Mouse (Mus musculus) layer of hippocampus, postnatal 14 days (tissue): ENCODE measurements around the gene Armh2. TPM values are rescaled to one million over a fixed set of nuclear protein-coding genes. Genes with fewer than 3 reads are reported as not detected.
"Not testable (repeated sequence)": the region's sequence is repeated elsewhere in the genome, so short reads cannot be mapped to it uniquely, and the experiment has no call there.

Source experiments
- DNase-seq, 2 experiments: peaks; one replicate each; pipeline ENCODE4 v3.0.0; 2021 to 2022; ENCODE audit warnings: low spot score in 2 of 2, mixed read lengths in 1 of 2
- total RNA-seq, 2 experiments: library from RNA; stranded (reverse); gene quantifications; 2 replicates each; pipeline ENCODE4 v1.2.3; 2021

Armh2 gene
- total RNA-seq, 2 experiments from 2014 or later = not detected

DNA sequence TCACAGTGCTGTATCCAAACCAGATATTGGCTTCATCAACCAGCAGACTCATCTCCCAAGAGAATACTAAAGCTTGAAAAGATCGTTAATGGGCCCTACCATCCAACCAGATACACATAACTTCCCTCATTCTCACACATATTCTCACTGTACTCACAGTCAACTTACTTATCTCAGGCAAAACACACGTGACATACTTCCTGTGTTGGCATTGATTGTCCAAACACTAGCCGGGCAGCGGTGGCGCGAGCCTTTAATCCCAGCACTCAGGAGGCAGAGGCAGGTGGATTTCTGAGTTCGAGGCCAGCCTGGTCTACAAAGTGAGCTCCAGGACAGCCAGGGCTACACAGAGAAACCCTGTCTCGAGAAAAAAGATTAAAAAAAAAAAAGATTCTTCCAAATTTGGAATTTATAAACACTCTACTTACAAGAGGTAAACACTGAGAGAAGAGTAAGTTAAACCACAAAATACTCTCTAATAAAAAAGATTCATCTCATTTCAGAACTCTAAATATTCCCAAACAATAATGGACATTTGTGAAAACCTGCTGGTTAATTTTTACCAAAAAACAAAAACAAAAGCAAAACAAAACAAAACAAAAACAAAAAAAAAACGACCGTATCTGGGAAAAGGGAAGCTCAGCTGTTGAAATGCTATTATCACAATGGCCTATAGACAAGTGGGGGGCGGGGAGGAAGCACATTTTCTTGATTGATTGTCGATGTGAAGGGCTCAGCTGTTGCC lies 17.0 kb downstream of the Armh2 start:
- DNase-seq = no peak

DNA sequence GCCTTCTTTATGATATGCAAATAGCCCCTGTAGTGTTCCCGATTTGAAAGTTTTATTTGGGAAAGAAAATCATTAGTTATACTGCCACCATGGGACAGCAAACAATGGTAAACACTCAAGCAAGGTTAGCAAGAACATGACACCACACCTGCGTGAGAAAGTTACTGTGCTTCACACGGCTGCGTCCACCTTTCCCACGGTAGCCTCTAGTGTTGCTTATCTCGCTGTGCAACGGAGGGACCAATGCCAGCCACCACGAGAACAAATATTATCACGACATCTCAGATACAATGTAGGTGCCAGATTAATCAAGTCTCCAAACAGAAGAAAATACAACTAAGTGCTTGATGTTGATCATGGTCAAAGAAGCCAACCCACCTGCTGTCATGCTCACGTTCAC lies 18.4 kb downstream of the Armh2 start:
- no peak for DNase-seq

DNA sequence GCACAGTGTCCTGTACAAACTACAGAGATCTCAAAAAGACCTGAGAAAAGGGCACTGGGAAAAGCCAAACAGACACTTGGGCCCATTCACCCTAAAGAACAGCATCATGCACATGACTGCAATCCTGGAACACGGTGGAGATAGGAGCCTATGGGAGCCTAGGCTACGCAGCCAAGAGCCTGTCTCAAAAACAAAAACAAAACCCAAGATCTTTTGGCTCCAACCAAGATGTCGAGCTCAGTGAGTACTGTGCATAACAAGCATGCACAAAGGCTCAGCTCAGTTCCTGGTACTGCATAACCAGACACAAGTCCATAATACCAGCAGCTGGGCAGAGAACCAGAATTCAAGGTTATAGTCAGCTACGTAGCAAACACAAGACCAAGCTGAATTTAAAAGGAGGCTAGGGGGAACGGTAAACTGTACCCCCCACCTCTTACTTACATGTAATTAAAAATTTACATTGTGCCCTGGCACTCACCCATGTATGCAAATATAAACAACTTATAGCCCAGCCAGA lies 19.4 kb downstream of the Armh2 start:
- DNase-seq = no peak

DNA sequence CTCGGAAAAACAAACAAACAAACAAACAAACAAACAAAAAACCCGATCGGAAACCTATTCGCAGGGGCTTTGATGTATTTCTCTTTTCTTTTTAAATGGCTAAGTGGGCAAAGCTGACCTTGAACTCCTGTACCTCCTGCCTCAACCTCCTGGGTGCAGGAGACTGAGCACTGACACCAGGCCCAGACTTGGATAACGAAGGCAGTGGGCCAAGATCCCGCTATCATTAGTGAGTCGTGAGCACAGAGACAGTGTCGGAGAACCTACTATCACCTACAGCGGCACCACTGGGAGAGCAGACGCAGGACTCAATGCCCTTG lies 20.0 kb downstream of the Armh2 start:
- DNase-seq = no peak

DNA sequence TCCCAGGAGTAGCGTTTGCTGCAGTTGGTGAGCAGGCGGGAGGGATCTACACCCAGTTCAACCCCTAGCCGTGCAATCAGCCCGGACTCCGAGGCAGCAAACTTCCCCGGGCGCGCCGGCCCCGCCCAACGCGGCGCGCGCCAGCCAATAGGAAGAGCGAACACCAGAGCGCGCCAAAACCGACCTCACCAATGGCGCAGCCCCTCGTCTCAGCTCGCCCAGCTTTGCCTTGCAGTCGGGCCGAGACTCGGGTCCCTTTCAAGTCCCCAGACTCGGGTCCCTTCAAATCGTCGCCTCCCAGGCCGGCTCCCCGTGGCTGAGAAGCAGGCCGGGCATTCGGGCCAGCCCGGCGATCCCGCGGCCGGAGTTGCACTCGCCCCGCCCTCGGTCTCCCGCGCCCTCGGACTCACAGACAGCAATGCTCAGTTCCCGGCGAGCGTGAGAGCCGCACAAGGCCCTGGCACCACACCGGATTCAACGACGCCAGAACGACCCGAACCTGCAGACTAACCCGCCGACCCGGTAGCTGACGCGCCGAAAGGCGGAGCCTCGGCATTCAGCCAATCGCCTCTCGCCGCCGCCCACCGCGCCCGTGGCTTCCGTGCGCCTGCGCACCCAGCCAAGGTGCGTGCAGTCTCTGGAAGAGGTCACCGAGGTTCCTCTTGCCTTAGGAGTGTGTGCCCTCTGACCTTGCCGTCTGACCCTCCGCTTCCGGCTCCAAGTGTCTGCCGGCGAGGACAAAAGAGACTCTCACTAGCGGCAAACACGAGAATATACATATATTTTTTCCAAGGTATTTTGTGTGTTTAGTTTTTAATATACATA lies 20.6 kb downstream of the Armh2 start, which contains the start of gene Gmnn:
Gene Gmnn (minus strand): TSS at position 521 of the 825 bp plus-strand sequence.
- DNase-seq = peak; percentile 77 to 78

DNA sequence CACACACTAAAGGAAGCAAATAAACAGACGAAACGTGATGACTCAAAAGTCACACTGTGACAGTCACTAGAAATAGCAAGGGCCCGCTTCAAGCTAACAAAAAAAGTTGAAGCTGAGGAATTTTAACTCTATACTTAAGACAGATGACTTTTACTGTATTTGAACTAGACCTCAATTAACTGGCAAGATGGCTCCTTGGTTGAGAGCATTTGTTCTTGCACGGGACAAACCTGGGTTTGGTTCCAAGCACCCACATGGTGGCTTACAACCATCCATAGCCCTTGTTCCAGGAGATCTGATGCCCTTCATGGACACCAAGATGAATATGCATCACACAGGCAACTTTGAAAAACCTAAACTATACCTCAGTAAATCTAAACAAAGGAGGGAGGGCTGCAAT lies 21.2 kb downstream of the Armh2 start:
- DNase-seq = no peak

DNA sequence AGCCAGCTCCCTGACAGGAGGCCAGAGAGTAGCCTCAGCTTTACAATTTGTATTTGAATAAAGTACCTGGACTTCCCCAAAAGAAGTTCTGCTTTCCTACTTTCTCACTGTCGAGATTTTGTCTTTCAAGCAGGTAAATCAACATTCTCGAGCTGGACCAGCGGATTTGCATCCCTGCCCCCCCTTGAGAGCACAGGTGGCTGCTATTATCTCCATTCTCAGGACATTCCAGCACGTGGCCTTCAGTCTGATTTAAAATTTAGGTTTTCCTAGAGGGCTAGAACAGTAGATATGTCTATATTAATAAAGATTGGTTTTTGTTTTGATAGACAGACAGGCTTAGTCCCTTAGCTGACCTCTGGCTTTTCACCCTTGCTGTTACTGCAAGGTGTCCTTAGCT lies 26.8 kb downstream of the Armh2 start:
- DNase-seq = not testable (repeated sequence)

DNA sequence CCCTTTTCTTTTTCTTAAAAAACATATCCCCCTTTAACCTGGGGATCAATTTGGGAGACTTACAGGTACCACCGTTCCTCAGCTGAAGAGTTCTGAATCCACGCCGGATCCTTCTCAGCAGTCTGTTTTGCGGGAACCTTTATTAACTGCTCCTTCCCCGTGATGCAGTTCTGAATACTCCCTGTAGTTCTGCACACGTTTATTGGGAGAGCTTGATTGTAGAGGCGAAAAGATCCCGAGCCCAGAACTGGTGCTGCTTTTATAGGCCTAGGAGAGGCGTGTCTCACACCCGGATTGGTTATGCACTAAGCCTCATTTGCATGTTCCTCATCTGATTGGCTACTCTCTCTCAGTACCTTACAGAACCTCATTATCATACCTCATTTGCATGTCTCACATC lies 30.4 kb downstream of the Armh2 start:
- not testable (repeated sequence) for DNase-seq

DNA sequence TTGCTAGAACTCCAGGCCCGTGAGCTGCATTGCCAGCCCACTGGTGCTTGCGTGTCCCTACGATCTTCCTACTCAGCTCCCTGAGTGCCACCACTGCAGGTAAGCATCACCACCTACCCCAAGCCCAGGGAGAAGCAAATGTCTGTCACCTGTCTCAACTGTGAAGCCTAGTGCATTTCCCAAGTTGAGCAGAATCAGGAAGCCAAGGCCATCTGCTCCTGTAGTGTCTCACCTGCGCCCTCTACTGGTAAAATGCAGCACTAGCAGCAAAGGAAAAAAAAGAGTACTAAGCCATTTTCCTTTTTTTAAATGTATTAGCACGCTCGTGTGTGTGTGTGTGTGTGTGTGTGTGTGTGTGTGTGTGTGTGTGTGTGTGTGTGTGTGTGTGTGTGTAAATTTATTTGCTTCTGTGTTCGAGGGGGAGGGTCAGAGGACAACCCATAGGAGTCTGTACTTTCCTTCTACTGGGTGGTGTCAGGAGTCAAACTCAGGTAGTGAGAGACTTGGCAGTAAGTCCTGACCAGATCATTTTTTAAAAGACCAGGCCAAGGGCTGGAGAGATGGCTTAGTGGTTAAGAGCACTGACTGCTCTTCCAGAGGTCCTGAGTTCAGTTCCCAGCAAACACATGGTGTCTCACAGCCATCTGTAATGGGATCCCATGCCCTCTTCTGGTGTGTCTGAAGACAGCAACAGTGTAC lies 35.3 kb downstream of the Armh2 start:
- peak; percentile 12 to 65 for DNase-seq

DNA sequence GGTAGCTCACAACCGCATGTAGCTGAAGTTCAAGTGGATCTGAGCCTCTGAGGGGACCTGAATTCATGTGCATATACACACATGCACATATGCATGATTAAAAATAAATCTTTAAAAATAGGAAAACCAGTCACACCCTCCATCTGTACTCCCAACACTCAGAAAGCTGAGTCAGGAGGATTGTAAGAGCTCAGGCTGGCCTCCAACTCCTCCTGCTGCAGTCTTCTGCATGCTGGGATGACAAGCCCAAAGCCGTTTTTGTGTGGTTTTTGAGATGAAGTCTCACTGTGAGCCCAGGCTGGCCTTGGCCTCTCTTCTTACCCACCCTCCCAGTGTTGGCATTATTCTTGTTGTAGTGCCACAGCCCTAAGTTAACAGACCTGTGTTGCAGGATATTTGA lies 37.0 kb downstream of the Armh2 start:
- no peak for DNase-seq

DNA sequence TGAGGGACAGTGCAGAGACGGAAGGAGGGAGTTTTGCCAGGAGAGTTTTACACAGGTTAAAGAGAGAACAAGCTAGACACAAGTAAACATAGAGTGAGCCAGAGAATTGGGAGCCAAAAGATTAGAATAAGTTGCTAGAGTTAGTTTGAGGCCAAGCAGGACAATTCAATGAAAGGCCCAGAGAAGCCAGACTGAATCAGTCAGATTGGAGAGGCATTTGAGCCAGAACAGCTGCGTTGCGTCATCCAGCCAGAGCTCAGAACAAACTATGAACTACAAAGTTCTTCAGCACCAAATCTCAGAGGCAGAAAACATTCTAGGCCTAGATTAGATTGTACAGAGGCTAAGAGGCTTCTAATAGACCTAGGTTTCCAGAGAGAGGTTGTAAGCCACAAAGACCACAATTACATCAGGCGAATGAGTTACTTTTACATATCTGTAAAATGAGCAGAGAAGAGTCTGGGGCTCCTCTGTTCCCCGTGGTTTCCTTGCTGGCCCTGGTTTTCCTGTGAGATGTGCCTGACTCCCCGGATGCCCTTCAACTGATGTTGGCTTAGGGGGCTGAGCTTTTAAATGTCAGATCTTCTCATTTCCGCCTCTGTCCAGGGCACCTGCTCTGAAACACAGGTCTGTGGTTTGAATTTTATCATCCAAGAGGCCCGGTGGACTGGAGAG lies 37.8 kb downstream of the Armh2 start:
- DNase-seq = no peak

DNA sequence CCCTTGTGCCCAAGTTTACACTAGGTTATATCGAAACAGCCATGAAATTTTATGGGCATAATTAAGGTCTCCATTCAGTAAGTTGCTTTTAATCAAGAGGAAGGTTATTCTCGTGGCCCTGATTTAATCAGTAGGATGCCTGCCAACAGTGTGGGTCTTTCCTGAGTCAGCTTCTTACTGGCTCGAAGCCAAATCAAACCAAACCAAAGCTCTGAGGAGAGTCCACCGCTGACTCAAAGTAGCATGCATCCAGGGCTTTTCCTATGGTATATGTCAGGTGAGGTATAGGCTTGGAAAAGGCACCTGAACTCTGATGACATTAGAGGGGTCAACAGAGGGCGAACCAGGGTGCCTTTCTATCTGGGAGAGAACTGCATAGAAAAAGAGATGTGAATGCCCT lies 40.9 kb downstream of the Armh2 start:
- no peak for DNase-seq

DNA sequence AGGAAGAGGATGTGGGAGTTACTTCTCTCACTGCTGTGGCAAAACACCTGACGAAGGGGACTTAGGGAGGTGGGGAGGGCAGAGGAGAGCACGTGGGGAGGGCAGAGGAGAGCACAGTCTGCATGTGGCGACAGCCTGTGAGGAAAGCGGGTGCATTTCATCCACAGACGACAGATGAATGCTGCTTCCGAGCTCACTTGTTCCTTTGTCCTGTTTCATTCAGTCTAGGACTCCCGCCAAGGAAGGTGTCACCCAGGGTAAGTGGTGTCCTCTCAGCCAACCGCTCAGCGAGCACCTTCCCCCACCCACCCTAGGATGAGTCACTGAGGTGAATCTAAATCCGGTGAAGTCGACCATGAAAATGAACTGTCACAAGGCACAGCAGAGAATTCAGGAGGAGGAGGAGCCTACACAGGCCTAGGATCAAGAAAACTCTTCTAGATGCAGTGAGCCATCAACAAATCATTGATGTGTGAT lies 45.0 kb downstream of the Armh2 start:
- no peak for DNase-seq

DNA sequence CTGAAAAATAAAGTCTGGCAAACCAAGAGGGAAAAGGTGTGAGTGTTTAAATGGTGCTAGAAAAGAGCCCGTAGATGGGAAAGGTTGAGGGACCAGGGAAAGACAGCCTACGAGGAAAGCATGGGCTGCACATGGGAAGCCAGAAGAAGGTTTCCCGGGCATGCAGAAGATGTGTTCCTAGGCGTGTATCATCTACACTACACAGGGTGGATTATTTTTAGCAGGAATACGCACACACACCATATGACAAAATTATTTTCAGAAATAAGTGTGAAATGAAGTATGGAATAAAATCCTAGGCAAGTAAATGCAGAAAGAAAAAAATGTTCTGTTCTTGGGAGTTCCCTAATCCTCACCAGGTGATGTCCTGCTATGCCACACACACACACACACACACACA lies 46.4 kb downstream of the Armh2 start:
- DNase-seq = no peak

DNA sequence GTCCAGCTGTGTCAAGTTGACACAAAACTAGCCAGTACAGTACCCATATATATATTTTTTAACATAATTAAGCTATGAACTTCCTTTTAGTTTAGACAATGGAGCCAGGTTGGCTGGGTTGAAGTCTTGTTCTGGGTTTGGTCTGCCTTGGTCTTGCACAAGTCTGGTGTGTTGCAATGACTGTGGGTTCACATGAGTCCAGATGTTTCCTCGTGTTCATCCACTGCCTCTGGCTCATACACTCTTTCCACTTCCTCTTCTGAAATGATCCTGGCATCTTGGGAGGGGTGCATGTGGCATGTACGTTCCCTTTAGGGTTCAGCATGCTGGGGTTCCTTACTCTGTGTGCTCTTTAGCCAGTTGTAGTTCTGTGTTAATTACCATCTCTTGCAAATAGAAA lies 50.3 kb downstream of the Armh2 start:
- DNase-seq = no peak

DNA sequence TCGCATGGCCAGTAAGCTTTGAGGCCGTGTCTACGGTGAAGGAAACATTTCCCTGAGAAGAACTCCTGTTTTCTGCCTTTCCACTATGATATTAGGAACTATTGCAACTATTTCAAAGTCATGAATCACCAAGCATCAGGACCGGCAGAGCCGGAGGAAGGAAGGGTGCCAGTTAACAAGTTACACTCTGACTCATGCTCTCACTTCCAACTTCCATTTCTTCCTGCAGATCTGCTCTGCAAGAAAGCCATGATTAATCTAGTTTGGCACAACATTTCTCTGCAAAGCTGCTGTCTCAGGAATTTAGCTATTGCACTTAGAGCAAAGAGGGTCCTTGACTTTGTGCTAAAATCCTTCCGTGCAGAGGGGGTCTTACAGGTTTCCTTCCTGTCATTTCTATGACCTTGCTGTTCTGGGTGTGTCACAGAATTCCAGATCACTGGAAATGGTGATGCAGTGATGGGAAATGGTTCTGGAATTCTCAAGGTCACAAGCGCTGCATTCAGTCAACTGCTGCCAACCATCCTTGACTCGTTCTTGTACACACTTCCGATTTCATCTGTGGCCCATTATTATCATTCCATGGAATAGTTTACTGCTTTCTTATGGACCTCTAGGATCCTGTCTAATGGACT lies 51.5 kb downstream of the Armh2 start:
- DNase-seq = no peak
